Mouse (Mus musculus) adrenal gland, postnatal 4 days (tissue): ENCODE measurements around the gene Nat10. TPM values are rescaled to one million over a fixed set of nuclear protein-coding genes. Genes with fewer than 3 reads are reported as not detected.

Experiments used
- DNase-seq, 2 experiments: peaks; one replicate each; pipeline ENCODE4 v3.0.0; 2021 to 2022; ENCODE audit warnings: low spot score in 2 of 2, mixed read lengths in 2 of 2
- total RNA-seq, 2 experiments: library from RNA; stranded (reverse); gene quantifications; 2 replicates each; pipeline ENCODE4 v1.2.3; 2021

Gene Nat10
- total RNA-seq, 2 experiments from 2014 or later: 71.1 to 72.8 TPM

DNA sequence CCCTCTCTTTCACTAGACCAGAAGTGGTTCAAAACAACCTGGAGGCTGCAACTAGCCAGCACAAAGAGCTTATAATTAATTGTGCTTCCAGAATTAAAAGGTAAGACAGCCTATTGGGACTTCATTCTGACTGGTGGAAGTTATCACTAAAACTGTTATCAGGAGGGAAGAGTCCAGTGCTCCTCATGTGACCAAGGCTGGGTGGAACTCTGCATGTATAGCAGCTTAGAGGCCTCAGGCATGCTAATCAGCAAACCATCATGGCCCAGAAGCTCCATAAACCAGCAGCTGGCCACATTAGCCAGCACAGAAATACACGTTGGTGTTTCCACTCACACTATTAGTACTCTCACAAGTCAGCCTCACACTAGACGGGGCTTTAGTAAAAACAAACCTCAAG, 14.3 kb downstream of the Nat10 start:
- no peak for DNase-seq

DNA sequence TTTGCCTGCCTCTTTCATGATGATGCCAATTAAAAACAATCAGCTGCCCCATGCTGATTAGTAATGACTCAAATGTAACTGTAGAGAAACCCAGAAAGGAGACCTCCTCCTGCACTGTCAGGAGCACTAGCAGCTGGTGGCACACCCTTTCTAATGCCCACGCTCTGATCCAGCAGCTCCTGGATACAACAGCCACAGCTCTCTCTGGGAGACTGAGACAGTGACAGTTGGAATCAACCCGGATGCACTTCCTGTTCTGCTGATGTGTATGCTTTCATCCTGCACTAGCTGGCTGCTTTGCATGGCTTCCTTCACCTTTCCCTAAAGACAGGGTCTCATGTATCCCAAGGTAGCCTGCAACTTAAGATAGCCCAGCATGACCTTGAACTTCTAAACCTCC, 15.0 kb downstream of the Nat10 start:
- no peak for DNase-seq

DNA sequence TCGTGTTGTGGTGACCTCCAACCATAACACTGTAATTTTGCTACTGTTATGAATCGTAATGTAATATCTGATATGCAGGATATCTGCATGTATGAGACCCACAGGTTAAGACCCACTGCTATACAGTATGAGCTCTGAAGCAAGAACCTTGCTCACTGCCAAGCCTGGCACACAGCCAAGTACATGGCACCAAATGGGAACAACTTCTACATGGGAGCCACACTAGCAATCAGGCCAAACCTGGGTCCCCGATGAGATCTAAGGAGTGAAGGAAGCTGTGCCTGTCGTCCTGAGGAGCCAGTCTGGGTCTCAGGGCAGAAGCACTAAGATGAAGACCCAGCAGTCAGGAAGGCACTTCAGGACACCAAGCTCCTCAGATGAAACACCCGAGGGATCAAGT, 15.6 kb downstream of the Nat10 start:
- DNase-seq: peak in 1 of 2 experiments; percentile 38

DNA sequence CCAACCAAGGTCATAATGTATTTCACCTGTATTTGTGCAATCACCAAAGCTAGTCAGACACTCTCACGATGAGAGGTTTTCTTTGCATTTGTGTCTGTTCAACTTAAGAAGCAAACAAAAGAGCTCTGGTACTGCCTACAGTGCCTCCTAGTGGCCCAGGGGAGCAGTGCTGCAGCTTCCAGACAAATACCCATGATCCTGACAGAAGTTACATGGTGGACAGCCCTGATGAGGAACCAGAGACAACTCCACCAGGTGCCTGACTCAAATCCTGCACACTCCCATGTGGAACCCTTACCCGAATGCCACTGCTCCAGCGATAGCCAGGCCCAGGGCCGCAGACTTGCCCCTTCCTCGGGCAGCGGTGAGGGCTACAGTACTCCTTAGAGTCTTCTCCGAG, 17.1 kb downstream of the Nat10 start:
- peak; percentile 31 to 40 for DNase-seq

DNA sequence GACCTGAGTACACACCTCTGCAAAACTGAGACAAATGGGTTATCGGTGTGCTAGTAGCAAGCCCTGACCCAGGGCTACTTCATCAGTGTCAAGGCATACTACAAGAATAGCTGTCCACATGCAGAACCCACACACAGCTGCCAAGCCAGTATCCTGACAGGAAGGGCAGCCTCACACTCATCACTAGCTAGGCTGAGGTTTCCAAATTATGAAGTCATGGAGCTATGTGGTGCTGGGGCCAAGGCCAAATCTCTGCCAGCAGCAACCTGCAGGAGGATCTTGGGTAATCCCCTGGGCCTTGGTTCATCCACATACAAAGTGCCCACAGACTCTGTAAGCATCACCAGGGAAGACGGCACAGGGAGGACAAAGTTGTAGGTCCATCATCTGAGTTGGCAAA, 17.5 kb downstream of the Nat10 start:
- DNase-seq: no peak

DNA sequence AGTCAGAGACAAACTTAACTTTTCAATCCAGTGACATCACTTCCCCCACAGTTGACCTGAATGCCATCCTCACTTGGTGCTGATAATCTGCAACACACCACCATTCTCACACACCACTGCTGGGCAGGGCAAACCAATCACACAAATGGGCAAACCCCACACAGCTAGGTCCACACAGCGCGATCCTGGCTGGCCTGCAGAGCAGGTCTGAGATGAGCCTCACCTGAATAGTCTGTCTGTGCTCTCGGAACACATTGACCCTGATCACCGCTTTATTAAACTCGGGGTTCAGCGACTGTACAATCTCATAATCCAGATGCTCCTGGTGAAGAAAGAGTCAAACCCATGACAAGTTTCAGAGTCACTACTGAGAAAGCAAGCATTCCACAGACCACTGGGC, 18.2 kb downstream of the Nat10 start:
- no peak for DNase-seq

DNA sequence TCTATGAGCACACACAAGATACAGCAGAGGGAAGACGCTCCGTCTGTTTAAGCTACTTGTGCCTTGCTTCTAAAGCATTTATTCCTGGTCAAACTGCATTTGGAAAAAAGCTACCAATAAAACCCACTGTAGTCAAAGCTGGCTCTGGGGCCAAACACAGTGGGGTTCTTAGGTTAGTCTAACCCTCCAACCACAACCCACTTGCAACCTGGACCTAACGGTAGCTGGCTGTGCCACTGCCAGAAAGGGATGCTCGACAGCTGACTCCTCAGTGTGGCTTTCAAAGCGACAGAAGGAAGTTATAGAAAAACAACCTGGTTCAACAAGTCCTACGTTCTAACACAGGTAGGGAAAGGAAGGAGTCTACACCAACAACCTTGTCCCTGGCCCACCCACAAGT, 29.6 kb downstream of the Nat10 start:
- DNase-seq: no peak

DNA sequence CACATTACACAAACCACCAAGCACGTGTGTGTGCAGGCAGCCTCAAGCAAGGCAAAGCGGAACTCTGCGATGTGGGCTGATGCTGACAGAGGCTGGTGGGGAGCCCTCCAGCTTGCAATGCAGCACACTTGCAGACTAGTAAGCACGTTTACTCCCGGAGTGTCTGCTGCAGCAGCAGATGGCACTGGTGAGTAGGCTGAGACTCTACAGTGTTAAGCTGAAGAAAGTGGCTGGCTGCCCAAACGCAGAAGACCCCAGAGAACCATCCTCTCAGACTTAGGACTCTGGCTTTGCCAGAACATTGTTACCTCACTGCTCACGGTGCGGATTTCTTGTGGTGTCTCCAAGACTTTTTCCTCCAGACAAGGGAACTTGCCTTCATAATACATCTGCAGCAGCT, 30.1 kb downstream of the Nat10 start:
- DNase-seq: no peak

DNA sequence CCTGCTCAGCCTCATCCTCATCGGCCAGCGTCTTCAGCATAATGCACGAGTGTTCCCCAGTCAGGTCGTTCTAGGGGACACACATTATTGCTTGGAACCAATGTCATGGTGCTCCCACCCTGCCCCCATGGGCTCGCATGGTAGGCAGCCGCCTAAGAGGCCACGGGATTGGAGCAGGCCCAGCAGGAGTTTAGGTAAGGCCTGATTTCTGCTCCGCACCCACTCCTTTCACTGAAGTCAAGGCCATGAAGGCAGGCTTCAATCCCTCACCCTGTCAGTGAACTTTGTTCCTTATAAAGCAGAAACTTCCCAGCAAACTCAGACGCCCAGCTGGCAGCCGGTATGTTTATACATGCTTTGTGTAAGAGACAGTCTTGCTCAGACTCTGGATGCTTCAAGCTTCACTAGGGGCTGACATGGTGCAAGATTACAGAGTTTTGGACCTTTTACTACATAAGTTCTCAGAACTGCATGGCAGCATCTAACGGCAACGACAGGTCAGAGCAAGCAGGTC, 33.0 kb downstream of the Nat10 start:
- DNase-seq: no peak

DNA sequence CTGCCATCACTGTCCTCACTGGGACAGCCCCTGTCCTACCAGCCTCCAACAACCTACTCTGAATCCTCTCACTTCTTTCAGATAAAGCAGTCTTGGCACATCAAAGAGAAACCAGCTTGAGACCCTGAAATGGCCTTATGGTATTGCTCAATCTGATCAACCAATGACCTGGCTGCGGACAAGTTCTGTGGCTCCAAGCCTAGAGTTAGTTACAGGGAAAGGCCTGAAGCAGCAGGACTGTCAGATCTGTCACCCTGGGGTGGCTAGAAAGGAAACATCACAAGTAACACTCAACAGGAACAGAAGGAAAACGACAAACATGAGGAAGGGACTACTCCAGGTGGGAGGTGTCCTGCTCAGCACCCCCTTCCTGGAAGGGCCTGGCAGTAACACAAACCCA, 36.5 kb downstream of the Nat10 start:
- DNase-seq: no peak

DNA sequence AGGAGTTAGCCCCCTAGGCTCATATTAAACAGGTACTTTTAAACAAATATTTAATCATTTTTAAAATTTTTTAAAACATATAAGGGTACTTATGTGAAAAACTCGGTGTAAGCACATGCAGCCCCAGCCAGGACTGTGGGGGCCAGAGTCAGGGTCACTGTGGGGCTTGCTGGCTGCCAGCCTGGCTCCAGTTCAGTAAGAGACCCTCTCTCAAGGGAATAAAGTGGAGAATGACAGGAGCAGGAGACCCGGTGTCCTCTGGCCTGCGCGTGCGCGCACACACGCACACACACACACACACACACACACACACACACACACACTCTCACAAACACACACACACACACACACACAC, 41.8 kb downstream of the Nat10 start:
- no peak for DNase-seq

DNA sequence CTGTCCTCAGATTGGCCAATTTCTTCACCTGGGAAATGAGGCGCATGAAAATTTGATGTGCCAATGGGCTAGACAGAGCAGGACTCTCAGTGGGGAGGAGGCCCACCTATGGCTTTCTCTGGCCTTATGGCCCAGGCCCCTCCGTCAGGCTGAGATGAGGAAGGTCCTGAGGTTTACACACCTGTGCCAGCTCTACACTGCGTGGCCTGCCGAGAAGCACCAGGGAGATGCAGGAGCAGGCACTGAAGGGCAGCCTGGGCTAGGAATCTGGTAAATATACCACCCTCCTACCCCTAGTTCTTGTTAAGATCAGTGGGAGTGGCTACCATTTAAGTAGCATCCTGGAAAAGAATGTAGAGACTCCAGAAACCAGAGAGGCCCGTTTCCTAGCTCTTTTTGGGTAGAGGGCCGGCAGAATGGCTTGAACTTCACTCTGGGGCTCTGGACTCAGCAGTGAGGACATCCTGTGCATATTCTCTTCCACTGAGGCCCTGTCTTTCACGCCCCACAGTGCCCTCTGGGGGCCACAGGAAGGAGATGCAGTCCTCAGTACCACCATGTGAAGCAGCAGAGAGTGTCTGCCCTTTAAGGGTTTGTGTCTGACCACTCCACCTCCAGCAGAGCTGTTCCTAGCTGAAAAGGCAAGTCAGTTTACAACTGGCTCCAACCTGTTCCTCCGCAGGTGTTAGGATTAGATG, 42.3 kb downstream of the Nat10 start:
- DNase-seq: peak in 1 of 2 experiments; percentile 33

DNA sequence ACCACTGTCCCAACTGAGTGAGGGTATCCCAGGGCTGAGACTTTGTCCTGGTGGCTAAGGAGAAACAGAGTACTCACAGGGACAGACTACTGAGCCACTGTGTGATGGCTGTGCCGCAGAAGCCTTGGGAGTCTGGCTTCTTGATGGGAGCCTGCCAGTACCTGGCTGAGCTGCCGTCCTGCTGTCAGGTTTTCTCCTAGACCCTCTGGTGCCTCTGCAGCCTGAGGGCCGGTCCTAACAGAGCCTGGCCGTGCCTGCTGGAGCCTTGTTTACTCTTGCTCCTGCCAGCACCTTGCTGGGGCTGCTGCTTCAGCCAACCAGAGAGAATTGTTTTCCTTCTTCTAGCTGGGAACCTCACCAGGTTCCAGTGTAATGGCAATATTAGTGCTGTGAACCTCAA, 46.7 kb downstream of the Nat10 start:
- no peak for DNase-seq

DNA sequence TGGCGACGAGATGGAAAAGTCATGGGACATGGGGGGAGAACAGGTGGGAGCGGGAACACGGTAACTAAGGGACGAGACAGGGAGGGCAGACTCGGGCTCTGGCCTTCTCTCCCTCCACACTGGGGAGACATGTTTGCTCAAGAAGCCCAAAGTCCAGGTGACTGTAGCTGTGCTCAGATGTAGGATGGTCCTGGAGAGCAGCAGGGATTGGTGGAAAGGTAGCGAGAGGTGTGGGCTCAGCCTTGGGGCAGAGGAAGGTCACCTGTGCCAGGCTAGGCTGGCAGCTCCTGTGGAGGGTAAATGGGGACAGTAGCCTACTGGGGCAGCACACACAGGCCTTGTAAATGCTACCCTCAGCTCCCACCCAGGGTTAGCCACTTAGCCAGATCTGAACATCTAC, 47.2 kb downstream of the Nat10 start:
- DNase-seq: no peak

DNA sequence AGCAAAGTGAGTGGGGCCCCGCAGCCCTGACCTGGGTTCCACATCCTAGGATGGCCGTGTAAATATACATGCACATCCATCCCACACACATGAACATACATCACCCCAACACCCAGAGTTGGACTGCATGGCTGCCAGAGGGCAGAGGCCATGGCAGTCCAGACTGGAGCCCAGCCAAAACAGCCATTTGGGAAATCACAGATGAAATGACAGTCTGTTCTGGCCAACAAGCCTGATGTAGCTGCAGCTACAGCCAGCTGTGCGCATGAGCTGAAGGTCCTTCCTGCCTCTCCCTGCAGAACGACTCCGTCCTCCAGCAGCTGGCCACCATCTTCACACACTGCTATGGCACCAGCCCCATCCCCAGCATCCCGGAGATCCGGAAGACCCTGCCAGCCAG, 50.2 kb downstream of the Nat10 start:
- no peak for DNase-seq

DNA sequence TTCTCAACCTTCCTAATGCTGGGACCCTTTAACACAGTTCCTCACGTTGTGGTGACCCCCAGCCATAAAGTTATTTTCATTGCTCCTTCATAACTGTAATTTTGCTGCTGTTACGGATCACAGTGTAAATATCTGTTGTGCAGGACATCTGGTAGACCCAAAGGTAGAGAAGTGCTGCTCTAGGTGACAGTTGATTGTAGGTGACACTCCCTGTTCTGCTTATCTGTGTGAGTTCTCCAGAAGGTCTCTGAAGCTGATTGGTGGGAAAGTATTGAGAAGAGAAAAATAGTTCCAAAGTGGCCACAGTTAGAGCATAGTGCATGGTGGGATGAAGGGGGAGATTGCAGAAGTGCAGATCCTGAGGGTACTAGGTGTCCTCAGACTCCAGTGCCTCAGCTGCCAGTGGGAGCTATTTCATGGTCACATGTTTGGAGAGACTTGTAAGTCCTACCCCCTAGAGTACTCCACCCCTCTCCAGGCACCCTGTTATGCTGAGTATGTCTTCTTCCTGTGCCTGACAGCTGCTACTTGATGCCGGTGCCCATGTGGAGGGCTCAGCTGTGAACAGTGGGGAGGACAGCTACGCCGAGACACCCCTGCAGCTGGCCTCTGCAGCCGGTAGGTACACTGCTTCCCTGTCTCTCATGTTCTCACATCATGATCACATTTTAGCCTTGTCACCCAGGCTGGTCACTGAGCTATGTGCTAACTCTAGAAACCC, 53.9 kb downstream of the Nat10 start:
- DNase-seq: no peak

DNA sequence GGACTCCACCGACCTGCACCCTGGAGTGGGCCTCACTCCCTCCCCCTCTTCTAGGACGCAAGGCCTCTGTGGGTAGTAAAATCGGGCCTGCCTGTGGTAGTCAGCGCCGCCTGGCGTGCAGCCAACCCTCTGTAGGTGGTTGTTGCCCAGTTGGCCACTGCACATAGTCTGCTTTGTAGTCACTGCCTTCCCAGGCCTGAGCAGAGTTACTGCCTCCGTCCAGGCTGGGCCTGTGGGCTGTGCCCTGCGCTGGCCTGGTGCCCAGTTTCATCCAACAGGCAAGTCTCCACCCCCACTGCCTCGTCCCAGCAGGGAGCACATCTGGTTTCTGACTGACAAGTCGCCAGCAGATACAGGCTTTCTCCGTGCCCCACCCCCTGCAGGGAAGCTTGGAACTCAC, 54.8 kb downstream of the Nat10 start:
- peak; percentile 43 to 55 for DNase-seq

DNA sequence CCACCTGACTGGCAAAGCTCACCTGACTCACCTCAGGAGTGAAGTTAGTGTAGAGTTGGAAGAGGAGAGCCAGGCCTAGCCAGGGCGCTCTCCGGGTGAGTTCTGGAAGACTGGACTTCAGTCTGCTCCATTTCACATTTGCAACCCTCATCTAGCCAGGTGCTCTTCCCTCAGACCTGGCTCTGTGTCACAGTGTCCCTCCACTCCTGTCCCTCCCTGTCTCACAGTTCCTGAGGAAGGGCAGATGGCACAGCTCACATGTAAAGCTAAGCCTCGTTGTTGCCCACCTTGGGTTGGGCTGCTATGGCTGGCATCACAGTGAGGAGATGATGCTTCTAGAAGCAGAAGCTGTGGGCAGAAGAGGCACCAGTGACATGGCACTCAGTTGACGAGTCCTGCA, 55.2 kb downstream of the Nat10 start:
- DNase-seq: no peak

DNA sequence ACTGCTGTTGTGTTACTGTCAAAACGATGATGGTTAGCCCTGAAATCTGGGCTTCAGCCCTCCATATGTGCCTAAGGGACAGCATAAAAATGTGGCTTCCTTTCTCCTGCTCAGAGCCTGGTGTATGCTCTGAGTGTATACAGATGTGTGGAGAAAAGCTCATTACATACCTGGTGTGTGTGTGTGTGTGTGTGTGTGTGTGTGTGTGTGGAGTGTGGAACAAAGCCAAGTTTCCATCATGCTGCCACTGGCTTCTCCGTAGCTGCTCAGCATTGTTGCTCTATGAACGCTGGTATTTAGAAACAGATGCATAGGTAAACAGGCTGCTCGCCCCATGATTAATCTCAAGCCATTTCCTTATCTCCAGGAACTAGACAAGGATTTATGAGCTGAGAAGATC, 57.2 kb downstream of the Nat10 start:
- DNase-seq: no peak

DNA sequence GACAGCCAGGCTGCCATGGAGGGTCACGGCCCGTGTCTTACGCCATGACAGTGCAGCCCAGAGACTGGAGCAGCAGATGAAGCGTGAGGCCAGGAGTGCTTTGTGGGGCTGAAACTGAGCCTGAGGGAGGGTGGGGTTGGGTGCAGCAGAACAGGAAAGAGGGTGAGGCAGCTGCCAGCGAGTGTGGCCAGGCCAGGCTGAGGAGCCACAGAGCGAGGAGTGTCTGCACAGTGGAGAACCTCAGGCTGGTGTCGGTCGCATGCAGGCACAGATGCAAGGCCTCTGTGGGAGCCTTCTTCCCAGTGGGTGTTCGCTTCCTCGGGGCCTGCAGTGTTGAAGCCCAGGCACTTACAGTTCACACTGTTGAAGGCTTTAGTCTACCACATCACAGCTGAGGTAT, 57.7 kb downstream of the Nat10 start:
- DNase-seq: no peak

DNA sequence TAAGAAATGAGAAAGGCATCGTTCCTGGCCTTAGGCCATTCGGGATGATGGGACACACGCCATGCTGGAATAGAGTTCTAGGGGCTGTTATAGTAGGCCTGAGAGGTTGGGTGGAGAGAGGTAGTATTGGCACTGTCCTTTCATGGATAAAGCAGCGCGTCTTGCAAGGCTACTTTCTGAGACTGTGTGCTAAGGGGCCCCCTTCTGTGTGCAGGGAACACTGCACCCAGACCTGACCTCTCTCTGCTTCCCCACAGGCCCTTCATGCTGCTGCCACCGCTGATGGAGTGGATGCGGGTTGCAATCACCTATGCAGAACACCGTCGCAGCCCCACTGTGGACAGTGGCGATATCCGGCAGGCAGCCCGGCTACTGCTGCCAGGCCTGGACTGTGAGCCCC, 60.6 kb downstream of the Nat10 start:
- DNase-seq: no peak

DNA sequence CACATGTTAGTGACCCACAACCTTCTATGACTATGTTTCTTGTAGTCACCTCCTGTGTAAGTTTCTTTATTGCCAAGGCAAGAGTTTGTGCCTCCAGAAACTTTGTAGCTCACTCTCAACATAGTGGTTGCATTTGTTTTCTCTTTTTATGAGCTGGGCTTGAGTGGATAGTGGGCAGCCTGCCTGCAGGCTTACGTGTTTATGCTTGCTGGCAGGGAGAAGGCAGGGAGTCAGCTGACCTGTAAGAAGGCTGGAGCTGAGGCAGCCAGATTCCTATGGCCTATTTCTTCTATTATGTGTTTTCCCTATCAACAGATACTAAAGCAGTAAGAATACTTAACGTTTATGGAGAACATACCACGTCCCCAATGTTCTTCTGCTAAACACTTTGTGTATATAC, 64.9 kb downstream of the Nat10 start:
- no peak for DNase-seq
